Mouse (Mus musculus): ENCODE results near the gene Tubb5.

DNA sequence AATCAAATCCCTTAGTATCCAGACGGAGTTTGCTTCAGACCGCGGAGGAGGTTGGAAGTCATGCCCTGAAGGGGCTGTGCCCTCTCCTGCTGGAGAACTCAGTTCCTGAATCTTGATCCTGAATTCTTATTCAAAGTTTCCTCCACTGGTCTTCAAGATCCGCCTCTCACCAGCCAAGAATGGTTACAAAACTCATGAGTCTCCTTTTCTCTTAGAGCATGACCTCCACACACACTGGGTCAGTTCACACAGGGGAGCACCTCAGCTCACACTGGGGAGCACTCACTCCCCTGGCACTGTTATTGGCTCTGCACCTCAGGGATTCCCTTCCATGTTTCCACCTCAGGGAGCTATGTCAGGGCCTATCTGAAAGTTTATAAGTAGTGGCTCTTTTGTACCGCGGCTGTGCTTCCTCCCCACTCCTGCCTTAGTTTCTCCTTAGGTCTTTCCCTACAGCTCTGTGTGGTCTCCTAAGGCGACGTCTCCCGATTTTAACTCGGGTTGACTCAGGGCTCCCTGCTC is 26.8 kb upstream of the Tubb5 start:
- TF ChIP-seq CTCF (IDR thresholded peaks at IDR 0.05; ENCODE audit: low read depth) (no peak), EP300 (IDR thresholded peaks at IDR 0.05; ENCODE audit: low read depth) (no peak)

All from liver, postnatal 0 days (tissue).